Mouse (Mus musculus): ENCODE results near the gene Runx2. TPM values are rescaled to one million over a fixed set of nuclear protein-coding genes. Genes with fewer than 3 reads are reported as not detected.

The Runx2 gene
- polyA plus RNA-seq, 1 experiment: 1.7 TPM

GRCm38 (mm10) chr17:44663208-44663607, 151.4 kb downstream of the Runx2 start:
- no peak overlapping the region for H3K27ac ChIP-seq (ENCODE audit: insufficient read depth, low read depth, low read length)
- H3K27me3 ChIP-seq (replicated peaks; ENCODE audit: control insufficient read depth, insufficient read depth, low read length): no peaks in the 10 kb centered on the region
- DNase-seq: no peak
- no peaks in the 10 kb centered on the region for H3K4me1 ChIP-seq (ENCODE audit: control insufficient read depth, insufficient read depth, low read length)
- no peak overlapping the region for H3K4me3 ChIP-seq (ENCODE audit: insufficient read depth, low read depth, low read length)
- no peaks in the 10 kb centered on the region for H3K36me3 ChIP-seq (ENCODE audit: control insufficient read depth, insufficient read depth, low read length)
- WGBS: 72% methylated on average over 1 of the region's 1 CpGs
- TF ChIP-seq CTCF (conservative IDR thresholded peaks at IDR 0.05; ENCODE audit: insufficient read depth, insufficient read length, low read depth, low read length) (no peak), POLR2A (IDR thresholded peaks at IDR 0.05; ENCODE audit: low read depth, low read length) (no peak)

- WGBS: 94% methylated on average over 6 of the region's 6 CpGs
- H3K27me3 ChIP-seq (replicated peaks; ENCODE audit: control insufficient read depth, insufficient read depth, low read length): no peaks in the 10 kb centered on the region
- H3K4me3 ChIP-seq (ENCODE audit: insufficient read depth, low read depth, low read length): no peak overlapping the region
- DNase-seq: no peak
- no peaks in the 10 kb centered on the region for H3K36me3 ChIP-seq (ENCODE audit: control insufficient read depth, insufficient read depth, low read length)
- H3K4me1 ChIP-seq (ENCODE audit: control insufficient read depth, insufficient read depth, low read length): no peaks in the 10 kb centered on the region
- no peak for TF ChIP-seq POLR2A (IDR thresholded peaks at IDR 0.05; ENCODE audit: low read depth, low read length)
- no peak for TF ChIP-seq CTCF (conservative IDR thresholded peaks at IDR 0.05; ENCODE audit: insufficient read depth, insufficient read length, low read depth, low read length)
- no peak overlapping the region for H3K27ac ChIP-seq (ENCODE audit: insufficient read depth, low read depth, low read length)
Measured at GRCm38 (mm10) chr17:44662080-44662706, 152.4 kb downstream of the Runx2 start.

- no peaks in the 10 kb centered on the region for H3K27me3 ChIP-seq (replicated peaks; ENCODE audit: control insufficient read depth, insufficient read depth, low read length)
- no peaks in the 10 kb centered on the region for H3K4me1 ChIP-seq (ENCODE audit: control insufficient read depth, insufficient read depth, low read length)
- no peak overlapping the region for H3K27ac ChIP-seq (ENCODE audit: insufficient read depth, low read depth, low read length)
- DNase-seq: peak; percentile 47
- H3K36me3 ChIP-seq (ENCODE audit: control insufficient read depth, insufficient read depth, low read length): no peaks in the 10 kb centered on the region
- 58% methylated on average over 7 of the region's 7 CpGs for WGBS
- TF ChIP-seq CTCF (conservative IDR thresholded peaks at IDR 0.05; ENCODE audit: insufficient read depth, insufficient read length, low read depth, low read length) (no peak), POLR2A (IDR thresholded peaks at IDR 0.05; ENCODE audit: low read depth, low read length) (no peak)
- no peak overlapping the region for H3K4me3 ChIP-seq (ENCODE audit: insufficient read depth, low read depth, low read length)
Measured at GRCm38 (mm10) chr17:44660121-44660806, 154.3 kb downstream of the Runx2 start.

GRCm38 (mm10) chr17:44654503-44654902, 160.1 kb downstream of the Runx2 start:
- Histone ChIP-seq H3K27me3 (replicated peaks; ENCODE audit: control insufficient read depth, insufficient read depth, low read length) (no peaks in the 10 kb centered on the region), H3K4me3 (ENCODE audit: insufficient read depth, low read depth, low read length) (no peak overlapping the region), H3K27ac (ENCODE audit: insufficient read depth, low read depth, low read length) (no peak overlapping the region), H3K36me3 (ENCODE audit: control insufficient read depth, insufficient read depth, low read length) (no peaks in the 10 kb centered on the region), H3K4me1 (ENCODE audit: control insufficient read depth, insufficient read depth, low read length) (no peaks in the 10 kb centered on the region)
- WGBS: 68% methylated on average over 4 of the region's 4 CpGs
- TF ChIP-seq POLR2A (IDR thresholded peaks at IDR 0.05; ENCODE audit: low read depth, low read length) (no peak), CTCF (conservative IDR thresholded peaks at IDR 0.05; ENCODE audit: insufficient read depth, insufficient read length, low read depth, low read length) (no peak)
- DNase-seq: no peak

GRCm38 (mm10) chr17:44653081-44653480, 161.5 kb downstream of the Runx2 start:
- WGBS: 94% methylated on average over 3 of the region's 3 CpGs
- no peak for DNase-seq
- no peaks in the 10 kb centered on the region for H3K36me3 ChIP-seq (ENCODE audit: control insufficient read depth, insufficient read depth, low read length)
- no peak for TF ChIP-seq CTCF (conservative IDR thresholded peaks at IDR 0.05; ENCODE audit: insufficient read depth, insufficient read length, low read depth, low read length)
- TF ChIP-seq POLR2A (IDR thresholded peaks at IDR 0.05; ENCODE audit: low read depth, low read length): no peak
- no peak overlapping the region for H3K27ac ChIP-seq (ENCODE audit: insufficient read depth, low read depth, low read length)
- H3K4me3 ChIP-seq (ENCODE audit: insufficient read depth, low read depth, low read length): no peak overlapping the region
- no peaks in the 10 kb centered on the region for H3K4me1 ChIP-seq (ENCODE audit: control insufficient read depth, insufficient read depth, low read length)
- H3K27me3 ChIP-seq (replicated peaks; ENCODE audit: control insufficient read depth, insufficient read depth, low read length): no peaks in the 10 kb centered on the region

- 85% methylated on average over 7 of the region's 7 CpGs for WGBS
- H3K27ac ChIP-seq (ENCODE audit: insufficient read depth, low read depth, low read length): no peak overlapping the region
- DNase-seq: no peak
- H3K36me3 ChIP-seq (ENCODE audit: control insufficient read depth, insufficient read depth, low read length): no peaks in the 10 kb centered on the region
- TF ChIP-seq CTCF (conservative IDR thresholded peaks at IDR 0.05; ENCODE audit: insufficient read depth, insufficient read length, low read depth, low read length) (no peak), POLR2A (IDR thresholded peaks at IDR 0.05; ENCODE audit: low read depth, low read length) (no peak)
- no peaks in the 10 kb centered on the region for H3K27me3 ChIP-seq (replicated peaks; ENCODE audit: control insufficient read depth, insufficient read depth, low read length)
- no peak overlapping the region for H3K4me3 ChIP-seq (ENCODE audit: insufficient read depth, low read depth, low read length)
- H3K4me1 ChIP-seq (ENCODE audit: control insufficient read depth, insufficient read depth, low read length): no peaks in the 10 kb centered on the region
Measured at GRCm38 (mm10) chr17:44652054-44652453, 162.5 kb downstream of the Runx2 start.

- no peaks in the 10 kb centered on the region for H3K4me1 ChIP-seq (ENCODE audit: control insufficient read depth, insufficient read depth, low read length)
- DNase-seq: no peak
- no peaks in the 10 kb centered on the region for H3K27me3 ChIP-seq (replicated peaks; ENCODE audit: control insufficient read depth, insufficient read depth, low read length)
- no peak overlapping the region for H3K4me3 ChIP-seq (ENCODE audit: insufficient read depth, low read depth, low read length)
- no peak overlapping the region for H3K27ac ChIP-seq (ENCODE audit: insufficient read depth, low read depth, low read length)
- WGBS: 91% methylated on average over 8 of the region's 8 CpGs
- H3K36me3 ChIP-seq (ENCODE audit: control insufficient read depth, insufficient read depth, low read length): no peaks in the 10 kb centered on the region
- TF ChIP-seq CTCF (conservative IDR thresholded peaks at IDR 0.05; ENCODE audit: insufficient read depth, insufficient read length, low read depth, low read length): no peak
Measured at GRCm38 (mm10) chr17:44651613-44652012, 163.0 kb downstream of the Runx2 start.
